ENCODE assay signal across 21 mouse cellular contexts in the genomic region with DNA sequence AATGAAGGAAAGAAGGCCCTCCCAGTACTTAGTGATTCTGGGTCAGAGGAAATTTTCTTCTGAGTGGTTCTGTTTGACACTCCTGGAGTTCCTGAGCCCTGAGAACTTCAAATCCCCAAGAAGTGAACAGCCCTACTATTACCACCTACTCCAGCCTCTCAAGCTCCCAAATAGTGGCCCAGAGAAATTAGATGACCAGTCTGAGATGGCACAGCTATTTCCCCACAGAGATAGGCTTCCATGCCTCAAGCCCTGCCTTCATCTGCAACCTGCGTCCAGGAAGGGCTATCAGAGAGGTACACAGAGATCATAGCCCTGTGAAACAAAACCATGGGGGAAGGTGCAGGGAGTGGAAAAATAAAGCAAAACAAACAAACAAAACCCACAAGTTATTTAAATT. TPM values are rescaled to one million over a fixed set of nuclear protein-coding genes. Genes with fewer than 3 reads are reported as not detected.
"Had no signal": no experiment of that assay in that cellular context is flagged by ENCODE, and none has a peak within 500 bp of the region (broad histone marks: within the 10 kb centered on the region; RNA-seq: fewer than 3 reads in every experiment).

No protein-coding gene starts in this region.

- H3K27ac ChIP-seq: kidney, postnatal 0 days; layer of hippocampus, adult 2 months; limb, embryonic 10.5 days; limb, embryonic 13.5 days; liver, embryonic 13.5 days; lung, embryonic 15.5 days; neural tube, embryonic 12.5 days; neural tube, embryonic 15.5 days had no signal

- DNase-seq: kidney, adult 2 months; kidney, postnatal 25 days; layer of hippocampus, adult 9-11 months; liver, embryonic 13.5 days; lung, postnatal 10 days; lung, postnatal 36 days; right cerebral cortex, adult 18-20 months; right cerebral cortex, postnatal 14 days; right cerebral cortex, postnatal 4 days; spleen, adult 18-20 months; thymus, adult 18-20 months; thymus, postnatal 36 days had no signal

- H3K9ac ChIP-seq: limb, embryonic 13.5 days; liver, embryonic 13.5 days; lung, embryonic 15.5 days; neural tube, embryonic 12.5 days; neural tube, embryonic 15.5 days had no signal

- H3K36me3 ChIP-seq: limb, embryonic 10.5 days; limb, embryonic 13.5 days; liver, embryonic 13.5 days; lung, embryonic 15.5 days; neural tube, embryonic 12.5 days; neural tube, embryonic 15.5 days had no signal

- ATAC-seq: intestine, embryonic 16.5 days had no signal

- H3K4me2 ChIP-seq: limb, embryonic 13.5 days; liver, embryonic 13.5 days; lung, embryonic 15.5 days; neural tube, embryonic 12.5 days; neural tube, embryonic 15.5 days had no signal

- H3K9me3 ChIP-seq: limb, embryonic 10.5 days; limb, embryonic 13.5 days; liver, embryonic 13.5 days; lung, embryonic 15.5 days; neural tube, embryonic 12.5 days; neural tube, embryonic 15.5 days had no signal

- H3K4me3 ChIP-seq: layer of hippocampus, adult 2 months; limb, embryonic 10.5 days; limb, embryonic 13.5 days; liver, embryonic 13.5 days; lung, embryonic 15.5 days; megakaryocyte, embryonic 14.5 days; neural tube, embryonic 12.5 days; neural tube, embryonic 15.5 days had no signal

RNA-seq across cellular contexts. Expression of gene Pax5, which starts 3.4 kb away (rescaled TPM):
- polyA plus RNA-seq: intestine, embryonic 16.5 days; kidney, postnatal 0 days; limb, embryonic 13.5 days; lung, embryonic 15.5 days had no signal
